Mouse (Mus musculus): ENCODE measurements around the gene Chst5. TPM values are rescaled to one million over a fixed set of nuclear protein-coding genes. Genes with fewer than 3 reads are reported as not detected.

Gene Chst5
- polyA plus RNA-seq, 1 experiment, result not detected

DNA sequence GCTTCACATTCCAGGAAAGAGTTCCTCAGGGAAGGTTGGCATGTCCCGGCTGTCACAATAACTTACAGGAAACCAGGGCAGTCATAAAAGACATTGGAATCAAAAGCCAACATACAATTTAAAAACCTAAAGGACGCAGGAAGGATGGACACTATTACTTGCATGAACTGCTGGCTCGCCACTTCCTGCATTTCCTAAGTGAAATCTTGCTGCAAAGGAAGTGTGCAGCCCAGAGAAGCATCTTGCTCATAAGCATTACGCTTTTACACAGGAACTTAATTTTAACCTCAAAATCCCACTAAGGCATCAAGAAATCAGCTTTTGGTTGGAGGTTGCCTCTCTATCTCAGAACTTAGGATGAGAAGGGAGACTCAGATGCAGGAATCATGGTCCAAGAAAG, 47.0 kb downstream of the Chst5 start:
- no peak for TF ChIP-seq GATA1 (IDR thresholded peaks at IDR 0.05; ENCODE audit: low read length)

- no peak for TF ChIP-seq GATA1 (IDR thresholded peaks at IDR 0.05; ENCODE audit: low read length)
Observed at GRCm38 (mm10) chr8:111855977-111856376, 54.3 kb downstream of the Chst5 start.

GRCm38 (mm10) chr8:111853861-111854501, 56.3 kb downstream of the Chst5 start, which contains the start of gene Cfdp1:
Gene Cfdp1, minus strand, starts transcription at chr8:111854291.
- TF ChIP-seq GATA1 (IDR thresholded peaks at IDR 0.05; ENCODE audit: low read length), result no peak

DNA sequence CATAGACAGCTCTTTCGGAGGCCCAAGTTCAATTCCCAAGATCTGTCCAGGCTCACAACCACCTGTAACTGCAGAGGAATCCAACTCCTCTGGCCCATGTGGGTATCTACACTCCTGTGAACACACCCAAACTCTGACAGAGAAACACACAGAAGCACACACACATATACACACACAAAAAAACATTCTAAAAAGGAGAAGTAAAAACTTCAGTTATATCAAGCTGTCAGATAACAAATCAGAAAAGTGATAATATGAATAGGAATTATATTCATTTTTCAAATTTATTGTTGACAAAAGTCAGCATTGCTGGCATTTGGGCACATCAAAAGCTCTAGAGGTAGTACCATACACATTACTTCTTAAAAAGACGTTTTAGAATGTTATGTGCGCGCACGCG, 63.5 kb downstream of the Chst5 start:
- no peak for TF ChIP-seq GATA1 (IDR thresholded peaks at IDR 0.05; ENCODE audit: low read length)

Other genes with a start within 250 kb of the Chst5 start
- gene Ctrb1, start 219.4 kb downstream of the Chst5 start, polyA plus RNA-seq (2012), result not detected in 2 replicates
- 0.43 and 0.63 TPM in 2 replicates for gene Bcar1, start 166.6 kb downstream of the Chst5 start, polyA plus RNA-seq (2012)
- gene Cfdp1, start 56.2 kb downstream of the Chst5 start, polyA plus RNA-seq (2012), result 9.5 and 12.8 TPM in 2 replicates
- 0.37 and 0.48 TPM in 2 replicates for gene Tmem170, start 33.7 kb downstream of the Chst5 start, polyA plus RNA-seq (2012)
- 3.0 and 3.4 TPM in 2 replicates for gene Tmem231, start 23.4 kb upstream of the Chst5 start, polyA plus RNA-seq (2012)
- gene Gabarapl2, start 30.3 kb upstream of the Chst5 start, polyA plus RNA-seq (2012), result 0.85 and 2.8 TPM in 2 replicates
- 1.1 and 2.7 TPM in 2 replicates for gene Adat1, start 81.9 kb upstream of the Chst5 start, polyA plus RNA-seq (2012)
- gene Kars, start 100.9 kb upstream of the Chst5 start, polyA plus RNA-seq (2012), result 93.2 and 121 TPM in 2 replicates
- 9.3 and 12.3 TPM in 2 replicates for gene Terf2ip, start 101.0 kb upstream of the Chst5 start, polyA plus RNA-seq (2012)
- gene Gm6793, start 104.6 kb upstream of the Chst5 start, polyA plus RNA-seq (2012), result 0.06 and 0.11 TPM in 2 replicates

Measured in G1E-ER4 (cell line).